Mouse (Mus musculus): Measurements from ENCODE around the gene Kcnn1. TPM values are rescaled to one million over a fixed set of nuclear protein-coding genes. Genes with fewer than 3 reads are reported as not detected.
A peak's percentile ranks its signal among the peaks of the same experiment; 100 is the strongest.

Gene Kcnn1
- polyA plus RNA-seq, 1 experiment from 2014 or later, result 2.8 TPM

DNA sequence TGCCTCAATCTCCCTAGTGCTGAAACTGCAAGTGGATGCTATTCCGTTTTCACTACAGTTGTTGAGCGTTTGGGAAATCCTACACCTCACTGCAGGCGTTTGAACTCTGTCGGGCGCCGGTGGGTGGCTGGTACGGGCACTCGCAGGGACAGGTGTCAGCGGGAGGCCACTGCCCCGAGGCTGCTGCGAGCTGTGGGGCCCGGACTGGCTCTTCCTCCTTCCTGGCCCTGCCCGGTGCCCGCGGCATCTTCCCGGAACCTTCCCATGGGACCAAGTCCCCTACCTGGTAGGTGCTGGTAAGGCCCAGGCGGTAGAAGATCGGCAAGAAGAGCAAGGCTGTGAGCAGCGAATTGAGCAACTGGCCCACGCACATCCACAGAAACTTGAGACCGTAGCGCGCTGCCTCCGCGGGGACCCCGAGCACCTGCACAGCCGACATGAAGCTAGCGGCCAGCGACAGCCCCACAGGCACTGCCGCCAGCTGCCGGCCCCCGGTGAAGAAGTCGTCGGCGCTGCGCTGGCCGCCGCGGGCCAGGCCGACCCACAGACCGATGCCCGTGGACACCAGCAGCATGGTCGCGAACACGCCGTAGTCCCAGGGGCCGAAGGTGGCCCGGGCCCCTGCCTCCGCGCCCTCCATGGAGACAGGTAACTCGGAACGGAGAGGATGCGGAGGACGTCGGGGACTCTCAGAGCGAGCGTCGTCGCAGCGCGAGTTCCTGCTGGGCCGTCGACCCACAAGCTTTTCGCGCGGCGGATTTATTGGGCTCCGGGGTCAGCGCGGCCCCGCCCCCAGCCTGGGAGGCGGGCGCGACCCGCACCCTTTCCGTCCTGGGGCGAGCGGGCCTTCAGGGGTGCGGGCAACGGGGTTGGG is 29.2 kb upstream of the Kcnn1 start, which contains the start of gene Slc5a5:
Gene Slc5a5, minus strand, starts transcription at position 736 of the 874 bp plus-strand sequence.
- WGBS, result 4% methylated on average over 80 of the region's 80 CpGs
- no peak within 1 kb of the TSS for H3K27ac ChIP-seq
- H3K27me3 ChIP-seq, result peaks cover 50% of the 10 kb centered on the region
- peaks cover 23% of the 10 kb centered on the region for H3K4me1 ChIP-seq (replicated peaks)
- no peak within 1 kb of the TSS for H3K9ac ChIP-seq
- ATAC-seq (replicated peaks; ENCODE audit: insufficient number of reproducible peaks, insufficient read depth, low FRiP score, low read depth), result no peak
- no peaks in the 10 kb centered on the region; the same call in 1 of the 2 replicates for H3K9me3 ChIP-seq (replicated peaks)
- peak within 1 kb of the TSS; percentile 34 for H3K4me3 ChIP-seq
- peaks cover 26% of the 10 kb centered on the region for H3K36me3 ChIP-seq
- H3K4me2 ChIP-seq, result peak within 1 kb of the TSS; percentile 51

- no peak for ATAC-seq (replicated peaks; ENCODE audit: insufficient number of reproducible peaks, insufficient read depth, low FRiP score, low read depth)
- Histone ChIP-seq H3K9me3 (replicated peaks) (no peaks in the 10 kb centered on the region; the same call in 1 of the 2 replicates), H3K4me2 (no peak overlapping the region), H3K4me1 (replicated peaks) (peaks cover 20% of the 10 kb centered on the region), H3K9ac (no peak overlapping the region), H3K27ac (no peak overlapping the region), H3K36me3 (peaks cover 26% of the 10 kb centered on the region), H3K27me3 (peaks cover 56% of the 10 kb centered on the region), H3K4me3 (peak overlapping the region; percentile 34; the same call in 1 of the 2 replicates)
- WGBS, result 4% methylated on average over 21 of the region's 21 CpGs
Measured at GRCm38 (mm10) chr8:70891356-70891755, 28.3 kb upstream of the Kcnn1 start.

DNA sequence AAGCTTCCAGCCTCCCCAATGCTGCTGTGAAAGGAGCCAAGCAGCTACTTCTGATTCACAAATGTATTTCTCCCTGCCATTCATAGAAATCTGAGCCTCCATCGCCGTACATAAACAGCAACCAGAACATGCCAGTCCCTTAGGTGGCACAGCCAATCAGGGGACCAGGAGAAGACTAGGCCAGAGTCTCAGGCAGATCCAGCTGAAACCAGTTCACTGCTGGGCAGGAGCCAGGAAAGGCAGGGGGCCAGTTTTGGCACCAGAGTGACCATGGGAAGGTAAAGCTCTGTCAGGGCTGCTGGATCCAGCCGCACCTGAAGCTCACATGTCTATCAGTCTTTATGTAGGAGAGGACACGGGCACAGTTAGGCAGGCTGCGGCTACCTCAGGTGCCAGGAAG is 27.6 kb upstream of the Kcnn1 start:
- Histone ChIP-seq H3K27ac (no peak overlapping the region), H3K27me3 (peaks cover 56% of the 10 kb centered on the region), H3K36me3 (peaks cover 23% of the 10 kb centered on the region), H3K4me2 (no peak overlapping the region), H3K4me1 (replicated peaks) (peaks cover 13% of the 10 kb centered on the region), H3K9ac (no peak overlapping the region), H3K9me3 (replicated peaks) (no peaks in the 10 kb centered on the region; the same call in 1 of the 2 replicates), H3K4me3 (no peak overlapping the region)
- no peak for ATAC-seq (replicated peaks; ENCODE audit: insufficient number of reproducible peaks, insufficient read depth, low FRiP score, low read depth)
- 89% methylated on average over 5 of the region's 5 CpGs for whole genome bisulfite sequencing

- Histone ChIP-seq H3K4me3 (no peak overlapping the region), H3K4me1 (replicated peaks) (peaks cover 11% of the 10 kb centered on the region), H3K9me3 (replicated peaks) (no peaks in the 10 kb centered on the region; the same call in 1 of the 2 replicates), H3K27me3 (peaks cover 43% of the 10 kb centered on the region), H3K9ac (no peak overlapping the region), H3K4me2 (no peak overlapping the region), H3K27ac (no peak overlapping the region), H3K36me3 (no peaks in the 10 kb centered on the region)
- 4% methylated on average over 18 of the region's 18 CpGs for WGBS
- ATAC-seq (replicated peaks; ENCODE audit: insufficient number of reproducible peaks, insufficient read depth, low FRiP score, low read depth), result no peak
Measured at GRCm38 (mm10) chr8:70887669-70888068, 24.6 kb upstream of the Kcnn1 start.

- Histone ChIP-seq H3K4me1 (replicated peaks) (peaks cover 7% of the 10 kb centered on the region), H3K4me2 (no peak overlapping the region), H3K27me3 (peaks cover 25% of the 10 kb centered on the region), H3K9ac (no peak overlapping the region), H3K27ac (no peak overlapping the region), H3K9me3 (replicated peaks) (no peaks in the 10 kb centered on the region), H3K4me3 (no peak overlapping the region), H3K36me3 (no peaks in the 10 kb centered on the region)
- 14% methylated on average over 12 of the region's 12 CpGs for WGBS
- no peak for ATAC-seq (replicated peaks; ENCODE audit: insufficient number of reproducible peaks, insufficient read depth, low FRiP score, low read depth)
Measured at GRCm38 (mm10) chr8:70885612-70886011, 22.6 kb upstream of the Kcnn1 start.

GRCm38 (mm10) chr8:70884683-70885082 is 21.6 kb upstream of the Kcnn1 start:
- Histone ChIP-seq H3K27me3 (peaks cover 18% of the 10 kb centered on the region; the same call in 1 of the 2 replicates), H3K4me2 (no peak overlapping the region), H3K9ac (no peak overlapping the region), H3K9me3 (replicated peaks) (no peaks in the 10 kb centered on the region), H3K4me3 (no peak overlapping the region), H3K27ac (no peak overlapping the region), H3K36me3 (no peaks in the 10 kb centered on the region), H3K4me1 (replicated peaks) (peaks cover 17% of the 10 kb centered on the region)
- 73% methylated on average over 10 of the region's 10 CpGs for WGBS
- no peak for ATAC-seq (replicated peaks; ENCODE audit: insufficient number of reproducible peaks, insufficient read depth, low FRiP score, low read depth)

DNA sequence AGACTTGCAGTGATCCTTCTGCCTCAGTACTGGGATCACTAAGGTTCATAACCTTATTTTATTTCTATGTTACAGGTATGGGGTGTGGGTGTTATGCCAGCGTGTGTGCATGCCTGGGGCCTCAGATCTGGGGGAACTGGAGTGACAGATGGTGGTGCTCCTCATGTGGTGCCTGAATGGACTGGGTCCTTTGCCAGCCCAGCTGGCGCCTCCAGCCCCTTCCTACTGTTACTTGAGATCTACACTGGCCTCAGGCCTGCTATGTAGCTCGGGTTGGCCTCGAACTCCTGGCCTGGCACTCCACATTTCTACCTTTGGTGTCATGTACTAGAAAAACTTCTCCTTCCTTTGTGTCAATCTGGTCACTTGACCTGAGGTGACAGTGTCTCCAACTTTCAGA is 21.1 kb upstream of the Kcnn1 start:
- 78% methylated on average over 4 of the region's 4 CpGs for WGBS
- no peak overlapping the region for H3K4me3 ChIP-seq
- no peaks in the 10 kb centered on the region for H3K9me3 ChIP-seq (replicated peaks)
- no peaks in the 10 kb centered on the region for H3K36me3 ChIP-seq
- no peak for ATAC-seq (replicated peaks; ENCODE audit: insufficient number of reproducible peaks, insufficient read depth, low FRiP score, low read depth)
- no peak overlapping the region for H3K27ac ChIP-seq
- peaks cover 17% of the 10 kb centered on the region for H3K4me1 ChIP-seq (replicated peaks)
- no peak overlapping the region for H3K9ac ChIP-seq
- H3K4me2 ChIP-seq, result no peak overlapping the region
- peaks cover 15% of the 10 kb centered on the region; the same call in 1 of the 2 replicates for H3K27me3 ChIP-seq

- ATAC-seq (replicated peaks; ENCODE audit: insufficient number of reproducible peaks, insufficient read depth, low FRiP score, low read depth), result no peak
- Histone ChIP-seq H3K9ac (no peak overlapping the region), H3K4me1 (replicated peaks) (peaks cover 17% of the 10 kb centered on the region), H3K27me3 (peaks cover 3% of the 10 kb centered on the region; the same call in 1 of the 2 replicates), H3K9me3 (replicated peaks) (no peaks in the 10 kb centered on the region), H3K27ac (0 out of 2 replicates have a peak overlapping the region, but pooled peaks have one; percentile 13), H3K4me2 (no peak overlapping the region), H3K36me3 (no peaks in the 10 kb centered on the region), H3K4me3 (no peak overlapping the region)
- 15% methylated on average over 11 of the region's 11 CpGs for WGBS
Measured at GRCm38 (mm10) chr8:70880546-70880945, 17.5 kb upstream of the Kcnn1 start.

GRCm38 (mm10) chr8:70880126-70880525 is 17.1 kb upstream of the Kcnn1 start:
- Histone ChIP-seq H3K9me3 (replicated peaks) (no peaks in the 10 kb centered on the region), H3K4me3 (no peak overlapping the region), H3K9ac (no peak overlapping the region), H3K36me3 (no peaks in the 10 kb centered on the region), H3K4me1 (replicated peaks) (peaks cover 17% of the 10 kb centered on the region), H3K27ac (0 out of 2 replicates have a peak overlapping the region, but pooled peaks have one; percentile 13), H3K4me2 (no peak overlapping the region), H3K27me3 (peaks cover 3% of the 10 kb centered on the region; the same call in 1 of the 2 replicates)
- no peak for ATAC-seq (replicated peaks; ENCODE audit: insufficient number of reproducible peaks, insufficient read depth, low FRiP score, low read depth)
- WGBS, result 3% methylated on average over 4 of the region's 4 CpGs

GRCm38 (mm10) chr8:70879500-70879899 is 16.4 kb upstream of the Kcnn1 start:
- no peak overlapping the region for H3K27ac ChIP-seq
- 55% methylated on average over 4 of the region's 4 CpGs for WGBS
- no peak overlapping the region for H3K4me3 ChIP-seq
- H3K36me3 ChIP-seq, result no peaks in the 10 kb centered on the region
- no peak overlapping the region for H3K4me2 ChIP-seq
- H3K9me3 ChIP-seq (replicated peaks), result no peaks in the 10 kb centered on the region
- no peak overlapping the region for H3K9ac ChIP-seq
- peaks cover 3% of the 10 kb centered on the region; the same call in 1 of the 2 replicates for H3K27me3 ChIP-seq
- peaks cover 14% of the 10 kb centered on the region for H3K4me1 ChIP-seq (replicated peaks)
- ATAC-seq (replicated peaks; ENCODE audit: insufficient number of reproducible peaks, insufficient read depth, low FRiP score, low read depth), result no peak

- Histone ChIP-seq H3K27ac (no peak overlapping the region), H3K4me2 (no peak overlapping the region), H3K4me3 (no peak overlapping the region), H3K9me3 (replicated peaks) (no peaks in the 10 kb centered on the region), H3K4me1 (replicated peaks) (peaks cover 18% of the 10 kb centered on the region), H3K36me3 (no peaks in the 10 kb centered on the region), H3K27me3 (peaks cover 3% of the 10 kb centered on the region; the same call in 1 of the 2 replicates), H3K9ac (no peak overlapping the region)
- 26% methylated on average over 2 of the region's 2 CpGs for WGBS
- no peak for ATAC-seq (replicated peaks; ENCODE audit: insufficient number of reproducible peaks, insufficient read depth, low FRiP score, low read depth)
Measured at GRCm38 (mm10) chr8:70878178-70878577, 15.1 kb upstream of the Kcnn1 start.
